Mouse (Mus musculus) MEL (cell line): Measurements from ENCODE around the gene Gck. TPM values are rescaled to one million over a fixed set of nuclear protein-coding genes. Genes with fewer than 3 reads are reported as not detected.

ENCODE experiments used
- DNase-seq: peaks from one replicate; pipeline ENCODE4 v3.0.0; 2011; ENCODE audit warnings: low read depth, low spot score
- H3K27ac ChIP-seq: 2 replicates; pipeline ENCODE4 v1.5.1; 2012; ENCODE audit warnings: low read depth, mild to moderate bottlenecking, control low read depth, low read length, moderate library complexity; ENCODE audit not compliant: control insufficient read depth
- H3K27me3 ChIP-seq, 2 experiments: fragments of 150-350 bp in 1 of 2; sonication (generic) in 1 of 2; 2 replicates each; pipeline ENCODE4 v1.6.1; 2012; ENCODE audit warnings: low read length in 2 of 2, mild to moderate bottlenecking in 2 of 2, improper control_type of control experiment in 1 of 2, moderate library complexity in 1 of 2; ENCODE audit not compliant: insufficient read depth in 2 of 2, control insufficient read depth in 1 of 2
- H3K36me3 ChIP-seq, 2 experiments: 2 replicates each; pipeline ENCODE4 v1.6.1; 2012 to 2014; ENCODE audit warnings: low read length in 2 of 2, improper control_type of control experiment in 1 of 2, inconsistent platforms in 1 of 2, mild to moderate bottlenecking in 1 of 2; ENCODE audit not compliant: insufficient read depth in 2 of 2, control insufficient read depth in 1 of 2
- H3K4me1 ChIP-seq, 2 experiments: fragments of 150-350 bp in 1 of 2; sonication (generic) in 1 of 2; 2 replicates each; pipeline ENCODE4 v1.6.1; 2012; ENCODE audit warnings: low read length in 2 of 2, improper control_type of control experiment in 1 of 2, mild to moderate bottlenecking in 1 of 2; ENCODE audit not compliant: insufficient read depth in 2 of 2, control insufficient read depth in 1 of 2
- H3K4me3 ChIP-seq, 2 experiments: fragments of 150-350 bp in 1 of 2; sonication (generic) in 1 of 2; 2 replicates each; pipeline ENCODE4 v1.5.1; 2012; ENCODE audit warnings: low read depth in 2 of 2, low read length in 2 of 2, mild to moderate bottlenecking in 2 of 2, moderate library complexity in 2 of 2, control low read depth in 1 of 2, improper control_type of control experiment in 1 of 2; ENCODE audit not compliant: control insufficient read depth in 1 of 2, insufficient read depth in 1 of 2
- H3K79me2 ChIP-seq: 2 replicates; pipeline ENCODE4 v1.6.1; 2012; ENCODE audit warnings: mild to moderate bottlenecking, low read length, moderate library complexity; ENCODE audit not compliant: control insufficient read depth, poor library complexity, insufficient read depth
- H3K9ac ChIP-seq: 2 replicates; pipeline ENCODE4 v1.6.1; 2012; ENCODE audit warnings: low read depth, mild to moderate bottlenecking, control low read depth, low read length, moderate library complexity; ENCODE audit not compliant: control insufficient read depth, poor library complexity, severe bottlenecking
- H3K9me3 ChIP-seq: fragments of 150-350 bp; sonication (generic); replicated peaks from 2 replicates; pipeline ENCODE4 v1.6.1; 2012; ENCODE audit warnings: mild to moderate bottlenecking, low read length, improper control_type of control experiment, moderate library complexity; ENCODE audit not compliant: insufficient read depth
- CHD1 ChIP-seq: IDR thresholded peaks from 2 replicates; pipeline ENCODE4 v1.6.1; 2012; ENCODE audit warnings: low read depth, mild to moderate bottlenecking, inconsistent platforms, low read length, improper control_type of control experiment
- CHD2 ChIP-seq: IDR thresholded peaks from 2 replicates; pipeline ENCODE4 v1.6.1; 2011; ENCODE audit warnings: low read length, improper control_type of control experiment
- EP300 ChIP-seq, 2 experiments: IDR thresholded peaks; 2 replicates each; pipeline ENCODE4 v1.6.1; 2011; ENCODE audit warnings: improper control_type of control experiment in 2 of 2, low read length in 2 of 2, low read depth in 1 of 2, mild to moderate bottlenecking in 1 of 2
- ETS1 ChIP-seq: IDR thresholded peaks from 2 replicates; pipeline ENCODE4 v1.6.1; 2012; ENCODE audit warnings: low read depth, mild to moderate bottlenecking, inconsistent platforms, low read length, improper control_type of control experiment, moderate library complexity
- GATA1 ChIP-seq: IDR thresholded peaks from 2 replicates; pipeline ENCODE4 v1.6.1; 2011; ENCODE audit warnings: low read depth, low read length, improper control_type of control experiment
- MAX ChIP-seq: IDR thresholded peaks from 2 replicates; pipeline ENCODE4 v1.6.1; 2011; ENCODE audit warnings: low read length, improper control_type of control experiment
- MAZ ChIP-seq: IDR thresholded peaks from 2 replicates; pipeline ENCODE4 v1.6.1; 2012; ENCODE audit warnings: low read depth, mild to moderate bottlenecking, inconsistent platforms, low read length, improper control_type of control experiment
- MEF2A ChIP-seq: IDR thresholded peaks from 2 replicates; pipeline ENCODE4 v1.6.1; 2014; ENCODE audit warnings: low read depth, mild to moderate bottlenecking, inconsistent platforms, low read length, improper control_type of control experiment; ENCODE audit not compliant: poor library complexity, insufficient replicate concordance, severe bottlenecking; ENCODE audit errors: extremely low read depth
- NRF1 ChIP-seq: IDR thresholded peaks from 2 replicates; pipeline ENCODE4 v1.6.1; 2014; ENCODE audit warnings: low read depth, mild to moderate bottlenecking, inconsistent platforms, low read length, improper control_type of control experiment, moderate library complexity; ENCODE audit not compliant: poor library complexity, insufficient read depth, severe bottlenecking
- POLR2AphosphoS5 ChIP-seq: IDR thresholded peaks from 2 replicates; pipeline ENCODE4 v1.6.1; 2012; ENCODE audit warnings: low read depth, borderline replicate concordance, mild to moderate bottlenecking, inconsistent platforms, low read length, moderate library complexity, mixed read lengths
- SIN3A ChIP-seq: IDR thresholded peaks from 2 replicates; pipeline ENCODE4 v1.6.1; 2012; ENCODE audit warnings: low read length, improper control_type of control experiment, inconsistent platforms
- TAL1 ChIP-seq: IDR thresholded peaks from 2 replicates; pipeline ENCODE4 v1.6.1; 2012; ENCODE audit warnings: mild to moderate bottlenecking, inconsistent platforms, low read length, moderate library complexity, mixed read lengths
- TBP ChIP-seq: IDR thresholded peaks from 2 replicates; pipeline ENCODE4 v1.8.0; 2011; ENCODE audit warnings: low read depth, low read length, improper control_type of control experiment
- TCF12 ChIP-seq: IDR thresholded peaks from 2 replicates; pipeline ENCODE4 v1.6.1; 2014; ENCODE audit warnings: low read depth, mild to moderate bottlenecking, inconsistent platforms, low read length, improper control_type of control experiment, moderate library complexity
- USF2 ChIP-seq, 2 experiments: IDR thresholded peaks; 2 replicates each; pipeline ENCODE4 v1.6.1; 2011 to 2012; ENCODE audit warnings: improper control_type of control experiment in 2 of 2, low read length in 2 of 2, borderline replicate concordance in 1 of 2, inconsistent platforms in 1 of 2, low read depth in 1 of 2, mild to moderate bottlenecking in 1 of 2; ENCODE audit not compliant: insufficient read depth in 1 of 2
- ZC3H11A ChIP-seq: IDR thresholded peaks from 2 replicates; pipeline ENCODE4 v1.6.1; 2012; ENCODE audit warnings: low read depth, mild to moderate bottlenecking, inconsistent platforms, low read length, improper control_type of control experiment
- ZMIZ1 ChIP-seq: IDR thresholded peaks from 2 replicates; pipeline ENCODE4 v1.6.1; 2012; ENCODE audit warnings: low read depth, mild to moderate bottlenecking, inconsistent platforms, low read length, improper control_type of control experiment, moderate library complexity
- ZNF384 ChIP-seq: IDR thresholded peaks from 2 replicates; pipeline ENCODE4 v1.6.1; 2012; ENCODE audit warnings: low read depth, mild to moderate bottlenecking, inconsistent platforms, low read length, improper control_type of control experiment
- polyA plus RNA-seq, 2 experiments: library from polyadenylated mRNA; stranded (reverse) in 1 of 2; unstranded in 1 of 2; fragments of >175 nt in 1 of 2; fragments of >200 nt in 1 of 2; gene quantifications; 2 replicates each; pipeline versions ENCODE4 v1.2.1 to v1.2.4; 2012; ENCODE audit warnings: low replicate concordance in 2 of 2, low read depth in 1 of 2; ENCODE audit not compliant: insufficient read length in 2 of 2, insufficient read depth in 1 of 2, missing spikeins in 1 of 2
- total RNA-seq: library from RNA; depleted of rRNA; stranded (reverse); fragments of 300-350 nt; gene quantifications from 2 replicates; pipeline ENCODE4 v1.2.3, GENCODE M21; 2012

Gene Gck
- total and polyA plus RNA-seq, 3 experiments: not detected

DNA sequence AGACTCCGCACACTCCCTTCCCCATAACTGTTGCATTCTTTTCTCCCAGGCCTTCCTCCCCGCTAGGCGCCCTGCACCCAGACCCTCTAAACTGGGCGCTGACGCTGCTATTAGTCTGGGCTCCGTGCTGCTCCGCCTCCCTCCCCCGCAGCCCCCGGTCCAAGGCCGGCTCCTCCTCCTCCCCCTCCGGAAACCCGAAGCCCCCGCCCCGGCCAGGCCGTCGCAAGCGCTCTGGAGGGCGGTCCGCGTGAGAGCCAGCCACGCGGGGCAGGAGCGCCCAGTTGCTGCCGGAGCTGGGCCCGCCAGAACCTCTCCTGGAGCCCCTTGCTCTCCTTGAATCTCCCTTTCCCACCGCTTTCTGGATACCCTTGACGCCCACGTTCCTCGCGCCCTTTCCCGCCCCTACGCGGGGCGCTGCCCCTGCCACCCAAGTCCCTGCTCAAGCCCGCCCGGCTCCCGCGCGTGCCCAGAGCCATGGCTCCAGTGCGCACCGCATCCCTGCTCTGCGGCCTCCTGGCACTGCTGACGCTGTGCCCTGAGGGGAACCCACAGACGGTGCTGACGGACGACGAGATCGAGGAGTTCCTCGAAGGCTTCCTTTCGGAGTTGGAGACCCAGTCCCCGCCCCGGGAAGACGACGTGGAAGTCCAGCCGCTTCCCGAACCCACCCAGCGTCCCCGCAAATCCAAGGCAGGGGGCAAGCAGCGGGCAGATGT, 88.0 kb downstream of the Gck start, which contains the start of gene Aebp1:
TSS of gene Aebp1 (plus strand) at position 270 of the 716 bp plus-strand sequence.
- Histone ChIP-seq H3K27me3 (peaks cover 0 to 3% of the 10 kb centered on the region in 2 experiments; a peak in 2 of 4 replicates), H3K4me1 (no peaks in the 10 kb centered on the region), H3K79me2 (no peaks in the 10 kb centered on the region), H3K36me3 (no peaks in the 10 kb centered on the region), H3K4me3 (no peak within 1 kb of the TSS), H3K27ac (no peak within 1 kb of the TSS), H3K9me3 (no peaks in the 10 kb centered on the region), H3K9ac (no peak within 1 kb of the TSS)
- no peak for DNase-seq
- TF ChIP-seq TAL1: no peak
- no peak for TF ChIP-seq NRF1
- TF ChIP-seq USF2 (IDR thresholded peaks at IDR 0.05; ENCODE audit: borderline replicate concordance in 1 of 2, insufficient read depth in 1 of 2, low read depth in 1 of 2, low read length in 2 of 2): no peak
- no peak for TF ChIP-seq ETS1
- no peak for TF ChIP-seq MAX
- TF ChIP-seq CHD1: no peak

DNA sequence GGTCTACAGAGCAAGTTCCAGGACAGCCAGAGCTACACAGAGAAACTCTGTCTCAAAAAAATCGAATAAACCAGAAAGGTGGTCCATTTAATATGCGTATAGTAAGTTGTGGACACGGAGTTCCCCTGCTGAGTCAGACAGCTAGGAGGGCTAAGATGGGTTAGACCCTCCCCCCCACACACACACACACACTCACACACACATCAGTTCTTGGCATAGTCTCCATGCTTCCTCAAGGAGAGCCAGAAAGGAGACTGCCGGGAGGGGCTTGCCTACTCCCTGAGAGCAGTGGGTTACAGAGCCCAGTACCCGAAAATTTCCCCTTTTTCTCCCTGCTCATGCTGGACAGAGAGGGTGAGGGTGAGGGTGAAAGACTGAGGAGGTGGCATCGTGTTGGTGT, 89.2 kb downstream of the Gck start:
- H3K27ac ChIP-seq: no peak overlapping the region
- no peak overlapping the region for H3K4me3 ChIP-seq
- H3K9ac ChIP-seq: no peak overlapping the region
- DNase-seq: no peak
- peaks cover 0 to 3% of the 10 kb centered on the region in 2 experiments; a peak in 2 of 4 replicates for H3K27me3 ChIP-seq
- no peaks in the 10 kb centered on the region for H3K36me3 ChIP-seq
- H3K4me1 ChIP-seq: no peaks in the 10 kb centered on the region
- no peaks in the 10 kb centered on the region for H3K79me2 ChIP-seq
- no peaks in the 10 kb centered on the region for H3K9me3 ChIP-seq
- TF ChIP-seq MAX (no peak), POLR2AphosphoS5 (no peak)
- TF ChIP-seq, all 39 proteins: peak for 0

DNA sequence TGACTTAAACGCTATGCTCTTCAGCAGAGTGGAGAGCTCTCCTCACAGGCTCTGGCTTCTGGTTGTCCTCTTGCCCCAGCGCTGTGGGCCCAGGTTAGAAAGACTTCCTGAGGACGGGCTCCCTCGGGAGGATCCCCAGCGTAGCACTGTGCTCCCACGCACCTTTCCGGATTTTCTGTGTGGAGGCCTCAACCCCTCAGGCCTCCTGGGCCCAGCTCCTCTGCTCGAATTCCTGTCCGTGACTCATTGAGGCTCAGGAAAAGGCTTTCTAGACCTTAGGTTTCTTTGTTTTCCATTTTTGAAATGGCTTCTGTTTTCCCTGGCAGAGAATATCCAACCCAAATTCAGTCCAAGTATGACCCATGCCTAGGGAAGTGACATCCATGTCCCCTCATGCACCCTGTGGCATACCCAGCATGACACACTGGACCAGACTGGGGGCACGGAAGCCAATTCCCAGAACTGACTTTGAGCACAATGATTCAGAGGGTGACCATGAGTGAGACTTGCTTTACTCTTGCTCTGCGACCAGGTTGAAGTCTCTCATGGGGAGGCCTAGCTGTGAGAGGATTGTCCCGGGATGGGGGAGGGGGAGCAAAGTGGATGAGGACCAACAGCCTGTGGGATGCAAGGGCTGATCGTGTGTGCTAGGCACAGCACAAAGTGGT, 89.9 kb downstream of the Gck start:
- no peak for DNase-seq
- H3K4me3 ChIP-seq: no peak overlapping the region
- TF ChIP-seq SIN3A: no peak
- TF ChIP-seq ETS1: no peak
- no peak for TF ChIP-seq ZC3H11A
- no peak for TF ChIP-seq MAZ
- TF ChIP-seq GATA1: no peak
- no peak for TF ChIP-seq NRF1
- TF ChIP-seq ZNF384: no peak
- TF ChIP-seq CHD2: no peak
- no peak for TF ChIP-seq TCF12
- no peak for TF ChIP-seq EP300 (IDR thresholded peaks at IDR 0.05; ENCODE audit: low read depth in 1 of 2, low read length in 2 of 2)
- TF ChIP-seq TAL1: no peak
- TF ChIP-seq ZMIZ1: no peak
- no peak for TF ChIP-seq MEF2A
- no peak for TF ChIP-seq TBP
- TF ChIP-seq, all 39 proteins: peak for 0
- no peaks in the 10 kb centered on the region for H3K9me3 ChIP-seq
- peaks cover 0 to 3% of the 10 kb centered on the region in 2 experiments; a peak in 2 of 4 replicates for H3K27me3 ChIP-seq
- H3K79me2 ChIP-seq: no peaks in the 10 kb centered on the region
- H3K36me3 ChIP-seq: no peaks in the 10 kb centered on the region
- H3K4me1 ChIP-seq: no peaks in the 10 kb centered on the region
- no peak overlapping the region for H3K27ac ChIP-seq
- no peak overlapping the region for H3K9ac ChIP-seq
